Mouse (Mus musculus): ENCODE data around the gene Alg11. TPM values are rescaled to one million over a fixed set of nuclear protein-coding genes. Genes with fewer than 3 reads are reported as not detected.

The Alg11 gene
- polyA plus RNA-seq, 2 experiments, result 3.1 to 5.1 TPM

DNA sequence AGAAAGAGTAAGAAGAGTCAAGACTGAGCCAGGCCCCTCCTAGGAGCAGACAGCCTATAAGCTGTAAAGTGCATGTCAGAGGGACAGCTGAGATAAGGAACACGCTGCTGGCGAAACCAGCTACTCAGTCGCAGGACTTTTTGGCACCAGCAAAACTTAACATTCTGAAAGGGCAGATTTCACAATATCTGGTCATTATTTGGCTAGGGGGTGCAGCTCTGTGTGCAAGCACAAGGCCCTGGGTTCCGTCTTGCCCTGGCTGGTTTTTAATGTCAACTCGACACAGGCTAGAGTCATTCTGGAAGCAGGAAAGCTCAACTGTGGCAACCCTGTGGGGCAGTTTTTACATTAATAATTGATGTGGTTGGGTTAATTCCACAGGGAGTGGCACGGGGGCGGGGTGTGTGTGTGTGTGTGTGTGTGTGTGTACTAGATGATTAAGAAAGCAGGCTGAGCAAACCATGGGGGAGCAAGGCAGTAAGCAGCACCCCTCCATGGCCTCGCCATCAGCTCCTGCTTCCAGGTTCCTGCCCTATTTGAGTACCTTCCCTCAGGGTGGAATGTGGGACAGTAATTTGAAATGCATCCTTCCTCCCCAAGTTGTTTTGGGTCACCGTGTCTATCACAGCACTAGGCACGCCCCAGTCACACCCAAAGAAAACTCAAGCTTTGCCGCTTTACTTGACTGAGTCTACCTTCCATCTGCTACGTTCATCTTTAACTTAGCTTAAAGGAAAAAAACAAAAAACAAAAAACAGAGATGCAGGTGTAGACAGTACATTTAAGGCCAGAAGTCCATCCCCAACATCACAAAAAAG, 5.6 kb upstream of the Alg11 start:
- DNase-seq (ENCODE audit: low read depth in 3 of 3, low spot score in 3 of 3) (peak; percentile 49 to 58 (median 52)), ATAC-seq (ENCODE audit: insufficient read depth) (peak; percentile 71)
- peaks cover 5% of the 10 kb centered on the region for H3K36me3 ChIP-seq (replicated peaks; ENCODE audit: control insufficient read depth, insufficient read depth, low read depth)
- TF ChIP-seq EP300 (IDR thresholded peaks at IDR 0.05; ENCODE audit: low read depth), result peak; percentile 10; the same call in 1 of the 2 replicates
- no peak for TF ChIP-seq CTCF (IDR thresholded peaks at IDR 0.05; ENCODE audit: low read depth)
- 25% methylated on average over 12 of the region's 12 CpGs for WGBS (ENCODE audit: insufficient replicate concordance)
- H3K9ac ChIP-seq (replicated peaks), result 0 out of 2 replicates have a peak overlapping the region, but pooled peaks have one; percentile 25
- peak overlapping the region; percentile 19 to 34; a peak in 2 of 4 replicates for H3K4me3 ChIP-seq (ENCODE audit: insufficient read depth in 1 of 2, low read depth in 2 of 2, low read length in 2 of 2)
- peaks cover 45 to 55% of the 10 kb centered on the region in 2 experiments for H3K4me1 ChIP-seq (replicated peaks; ENCODE audit: control insufficient read depth in 2 of 2, insufficient read depth in 2 of 2, low read length in 1 of 2)
- H3K9me3 ChIP-seq (ENCODE audit: control insufficient read depth, low read length), result no peaks in the 10 kb centered on the region
- no peaks in the 10 kb centered on the region for H3K27me3 ChIP-seq (ENCODE audit: control insufficient read depth, insufficient read depth, low read length)
- H3K27ac ChIP-seq, result peak overlapping the region; percentile 92
- peak overlapping the region; percentile 84 for H3K4me2 ChIP-seq (ENCODE audit: low read depth)

GRCm38 (mm10) chr8:22055492-22055877, 5.0 kb upstream of the Alg11 start:
- Histone ChIP-seq H3K4me3 (ENCODE audit: insufficient read depth in 1 of 2, low read depth in 2 of 2, low read length in 2 of 2) (0 out of 4 replicates have a peak overlapping the region, but pooled peaks of 1 of the 2 experiments have one; percentile 19), H3K9ac (replicated peaks) (peak overlapping the region; percentile 12; the same call in 1 of the 2 replicates), H3K27ac (peak overlapping the region; percentile 92), H3K9me3 (ENCODE audit: control insufficient read depth, low read length) (no peaks in the 10 kb centered on the region), H3K4me1 (replicated peaks; ENCODE audit: control insufficient read depth in 2 of 2, insufficient read depth in 2 of 2, low read length in 1 of 2) (peaks cover 45 to 55% of the 10 kb centered on the region in 2 experiments), H3K36me3 (replicated peaks; ENCODE audit: control insufficient read depth, insufficient read depth, low read depth) (peaks cover 5% of the 10 kb centered on the region), H3K27me3 (ENCODE audit: control insufficient read depth, insufficient read depth, low read length) (no peaks in the 10 kb centered on the region), H3K4me2 (ENCODE audit: low read depth) (peak overlapping the region; percentile 84)
- ATAC-seq (ENCODE audit: insufficient read depth) (no peak), DNase-seq (ENCODE audit: low read depth in 3 of 3, low spot score in 3 of 3) (peak in 1 of 3 experiments; percentile 31)
- 60% methylated on average over 2 of the region's 2 CpGs for WGBS (ENCODE audit: insufficient replicate concordance)
- TF ChIP-seq CTCF (IDR thresholded peaks at IDR 0.05; ENCODE audit: low read depth), result no peak
- TF ChIP-seq EP300 (IDR thresholded peaks at IDR 0.05; ENCODE audit: low read depth), result no peak

- TF ChIP-seq EP300 (IDR thresholded peaks at IDR 0.05; ENCODE audit: low read depth), result no peak
- TF ChIP-seq CTCF (IDR thresholded peaks at IDR 0.05; ENCODE audit: low read depth), result no peak
- peak overlapping the region; percentile 9; the same call in 1 of the 2 replicates for H3K9ac ChIP-seq (replicated peaks)
- H3K36me3 ChIP-seq (replicated peaks; ENCODE audit: control insufficient read depth, insufficient read depth, low read depth), result peaks cover 5% of the 10 kb centered on the region
- H3K27me3 ChIP-seq (ENCODE audit: control insufficient read depth, insufficient read depth, low read length), result no peaks in the 10 kb centered on the region
- DNase-seq (ENCODE audit: low read depth in 3 of 3, low spot score in 3 of 3), result peak in 1 of 3 experiments; percentile 47
- H3K4me2 ChIP-seq (ENCODE audit: low read depth), result peak overlapping the region; percentile 84
- no peaks in the 10 kb centered on the region for H3K9me3 ChIP-seq (ENCODE audit: control insufficient read depth, low read length)
- H3K4me3 ChIP-seq (ENCODE audit: insufficient read depth in 1 of 2, low read depth in 2 of 2, low read length in 2 of 2), result peak overlapping the region in 1 of 2 experiments; percentile 99; a peak in 1 of 4 replicates
- no peak for ATAC-seq (ENCODE audit: insufficient read depth)
- WGBS (ENCODE audit: insufficient replicate concordance), result 25% methylated on average over 3 of the region's 3 CpGs
- peak overlapping the region; percentile 70 for H3K27ac ChIP-seq
- H3K4me1 ChIP-seq (replicated peaks; ENCODE audit: control insufficient read depth in 2 of 2, insufficient read depth in 2 of 2, low read length in 1 of 2), result peaks cover 49 to 55% of the 10 kb centered on the region in 2 experiments
These were observed 3.7 kb upstream of the Alg11 start for GRCm38 (mm10) chr8:22056850-22057249.

DNA sequence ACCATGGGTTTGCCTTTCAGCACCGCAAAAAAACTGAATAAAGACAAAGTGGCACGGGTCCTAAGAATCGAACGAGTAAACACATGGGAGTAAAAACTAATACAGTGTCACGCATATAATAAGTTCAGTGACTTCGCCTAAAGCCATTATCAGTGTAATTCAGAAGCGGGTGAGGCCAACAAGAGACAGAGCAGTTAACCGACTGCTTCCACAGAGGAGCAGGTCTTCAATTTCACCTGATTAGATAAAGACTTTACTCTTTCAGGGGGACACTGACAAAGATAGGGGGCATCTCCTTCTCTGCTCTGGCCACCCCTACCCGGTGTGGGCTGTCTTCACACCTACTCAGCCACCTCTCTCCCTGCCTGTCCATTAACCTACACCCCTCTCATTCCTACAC, 2.2 kb upstream of the Alg11 start:
- peak overlapping the region; percentile 84 for H3K4me2 ChIP-seq (ENCODE audit: low read depth)
- peak overlapping the region; percentile 70 for H3K27ac ChIP-seq
- peak; percentile 50 to 55 (median 52) for DNase-seq (ENCODE audit: low read depth in 3 of 3, low spot score in 3 of 3)

More for the DNA sequence above, 2.2 kb upstream of the Alg11 start:
- Histone ChIP-seq H3K36me3 (replicated peaks; ENCODE audit: control insufficient read depth, insufficient read depth, low read depth) (no peaks in the 10 kb centered on the region; the same call in 1 of the 2 replicates), H3K9me3 (ENCODE audit: control insufficient read depth, low read length) (no peaks in the 10 kb centered on the region), H3K4me1 (replicated peaks; ENCODE audit: control insufficient read depth in 2 of 2, insufficient read depth in 2 of 2, low read length in 1 of 2) (peaks cover 49 to 52% of the 10 kb centered on the region in 2 experiments), H3K9ac (replicated peaks) (peak overlapping the region; percentile 95), H3K27me3 (ENCODE audit: control insufficient read depth, insufficient read depth, low read length) (no peaks in the 10 kb centered on the region), H3K4me3 (ENCODE audit: insufficient read depth in 1 of 2, low read depth in 2 of 2, low read length in 2 of 2) (peak overlapping the region; percentile 96 to 99)
- TF ChIP-seq CTCF (IDR thresholded peaks at IDR 0.05; ENCODE audit: low read depth) (no peak), EP300 (IDR thresholded peaks at IDR 0.05; ENCODE audit: low read depth) (peak; percentile 78)
- peak; percentile 24 for ATAC-seq (ENCODE audit: insufficient read depth)
- 9% methylated on average over 9 of the region's 9 CpGs for WGBS (ENCODE audit: insufficient replicate concordance)

Measured in liver, embryonic 14.5 days (tissue).